Mouse (Mus musculus) heart, adult 8-10 months (tissue): Measurements from ENCODE around the gene Lexm. TPM values are rescaled to one million over a fixed set of nuclear protein-coding genes. Genes with fewer than 3 reads are reported as not detected.

Experiments used
- DNase-seq: peaks from one replicate; pipeline ENCODE4 v3.0.0; 2022; ENCODE audit warnings: low spot score
- total RNA-seq, 4 experiments: library from RNA; stranded (reverse); gene quantifications; 2 replicates each; pipeline ENCODE4 v1.2.4; 2022

Gene Lexm
- not detected for total RNA-seq

DNA sequence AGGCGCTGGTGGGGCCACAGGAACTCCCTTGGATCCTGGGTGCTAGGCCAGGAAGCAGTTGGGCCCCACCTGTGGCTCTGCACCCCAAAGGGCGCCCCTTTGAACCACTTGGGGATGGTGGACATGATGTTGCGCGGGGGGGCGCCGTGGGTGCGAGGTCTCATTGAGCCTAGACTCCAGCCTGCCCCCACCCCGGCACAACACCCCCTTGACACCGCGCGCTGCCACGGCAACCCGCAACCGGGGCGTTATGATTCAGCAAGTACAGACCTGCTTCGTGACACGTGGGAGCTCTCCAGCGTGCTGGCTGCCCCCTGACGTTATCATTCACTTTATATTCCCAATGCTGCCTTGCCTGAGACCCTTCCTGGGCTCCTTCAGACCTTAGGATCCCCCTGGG is at the start of gene Lexm:
Lexm (minus strand) TSS at position 186 of the 400 bp plus-strand sequence.
- no peak for DNase-seq

DNA sequence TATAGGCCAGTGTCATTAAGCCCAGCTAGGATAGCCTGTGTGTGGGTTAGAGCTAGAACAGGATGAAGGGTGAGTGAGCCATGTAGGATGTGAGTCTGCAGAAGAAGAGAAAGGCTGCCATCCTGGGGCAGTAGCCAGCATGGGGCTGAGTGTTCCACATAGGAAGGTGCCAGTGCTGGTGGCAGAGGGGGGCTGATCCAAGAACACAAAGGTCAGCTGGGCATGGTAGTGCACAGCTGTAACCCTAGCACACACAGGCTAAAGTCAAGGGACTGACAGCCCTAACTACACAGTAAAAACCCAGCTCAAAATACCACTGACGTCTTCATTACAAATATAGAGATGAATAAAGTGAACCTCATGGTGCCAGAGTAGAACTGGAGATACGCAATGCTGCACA is 49.5 kb upstream of the Lexm start:
- no peak for DNase-seq

DNA sequence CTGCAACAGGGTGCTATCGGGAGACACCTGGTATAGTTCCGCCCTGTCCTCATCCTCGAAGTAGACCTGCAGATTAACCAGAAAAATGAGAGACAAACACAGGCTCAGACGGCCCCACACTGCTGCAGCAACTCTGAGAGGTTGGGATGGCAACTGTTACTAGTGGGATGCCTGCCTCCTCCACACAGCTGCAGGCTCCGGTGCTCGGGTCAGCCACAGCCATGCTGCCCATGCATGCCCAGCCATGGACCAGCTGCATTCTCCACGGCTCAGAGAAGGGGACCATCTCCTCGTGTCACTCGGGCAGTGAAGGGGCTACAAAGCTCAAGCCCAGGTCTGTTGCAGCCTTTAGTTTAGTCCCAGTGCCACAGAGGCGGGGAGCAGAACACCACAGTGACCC is 48.6 kb upstream of the Lexm start:
- no peak for DNase-seq

DNA sequence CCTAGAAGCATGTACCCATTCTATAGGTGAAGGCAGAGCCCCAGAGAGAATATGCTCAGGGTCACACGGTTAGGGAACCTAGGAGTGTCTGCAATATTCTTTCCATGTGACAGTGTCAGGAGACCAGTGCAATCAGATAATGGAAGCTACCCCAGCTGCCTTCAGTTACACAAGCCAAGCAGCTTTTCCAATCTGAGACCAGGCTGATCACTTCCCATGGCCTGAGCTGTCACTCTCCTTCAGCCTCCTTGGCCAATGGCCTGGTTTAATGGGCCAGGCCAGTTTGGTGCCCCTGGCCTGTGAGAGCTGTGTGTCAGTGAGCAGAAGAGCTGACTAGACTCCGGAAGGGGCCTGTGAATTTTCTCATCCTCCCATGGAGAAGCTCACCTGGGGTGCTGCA is 48.2 kb upstream of the Lexm start:
- DNase-seq = no peak

DNA sequence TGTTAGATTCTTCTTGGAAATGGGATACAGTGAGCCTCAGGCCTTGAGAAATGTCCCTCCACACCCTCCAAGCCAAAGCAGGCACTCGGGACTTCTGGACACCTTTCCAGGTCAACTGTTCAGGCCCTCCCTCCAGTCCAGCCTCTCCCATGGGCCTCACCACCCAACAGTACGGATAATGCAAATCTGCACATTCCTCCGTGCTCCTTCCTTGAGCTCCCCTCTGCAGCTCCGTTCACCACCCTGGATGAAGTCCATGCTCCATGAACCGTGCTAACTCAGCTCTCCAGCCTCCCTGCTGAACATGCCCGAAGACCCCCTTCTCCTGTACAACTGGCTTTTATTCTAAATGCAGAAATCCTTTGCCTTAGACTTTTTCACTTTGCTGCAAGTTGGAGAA is 47.7 kb upstream of the Lexm start:
- no peak for DNase-seq

DNA sequence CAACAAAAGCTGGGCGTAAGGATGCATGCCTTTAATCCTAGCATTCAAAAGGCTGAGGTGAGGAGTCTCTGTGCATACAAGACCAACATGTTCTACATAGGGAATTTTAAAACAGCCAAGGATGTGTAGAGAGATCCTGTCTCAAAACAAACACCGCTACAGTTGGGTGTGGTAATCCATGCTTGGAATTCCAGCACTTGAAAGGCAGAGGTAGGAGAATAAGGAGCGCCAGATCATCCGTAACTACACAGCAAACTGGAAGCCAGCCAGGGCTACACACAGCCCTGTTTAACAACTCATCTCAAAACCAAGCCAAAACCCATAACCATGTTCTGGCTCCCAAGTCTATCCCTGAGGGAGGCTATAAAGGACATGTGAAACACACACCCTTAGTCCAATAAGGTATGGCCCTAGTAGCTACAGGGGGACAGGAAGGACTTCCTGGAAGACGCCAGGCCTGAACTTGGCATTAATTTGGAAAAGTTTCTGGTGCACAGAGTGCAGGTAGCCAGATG is 47.0 kb upstream of the Lexm start:
- DNase-seq = no peak

DNA sequence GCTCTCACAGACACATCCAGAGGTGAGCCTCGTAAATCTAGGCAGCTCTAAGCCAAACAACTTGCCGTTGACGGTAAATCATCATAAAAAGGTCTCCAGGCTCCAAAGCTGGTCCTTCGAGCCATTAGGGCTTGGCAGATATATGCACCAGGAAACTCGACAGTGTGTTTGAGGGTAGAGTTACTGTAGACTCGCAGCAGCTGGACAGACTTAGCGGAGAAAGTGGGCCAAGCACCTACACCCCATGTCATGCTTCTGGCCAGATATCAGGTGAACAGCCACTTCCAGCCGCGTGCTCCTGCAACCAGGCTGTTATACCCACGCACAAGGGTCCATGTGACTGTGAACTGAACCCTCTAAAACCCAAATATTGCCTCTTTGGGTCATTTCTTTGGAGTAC is 38.6 kb upstream of the Lexm start:
- DNase-seq = no peak

DNA sequence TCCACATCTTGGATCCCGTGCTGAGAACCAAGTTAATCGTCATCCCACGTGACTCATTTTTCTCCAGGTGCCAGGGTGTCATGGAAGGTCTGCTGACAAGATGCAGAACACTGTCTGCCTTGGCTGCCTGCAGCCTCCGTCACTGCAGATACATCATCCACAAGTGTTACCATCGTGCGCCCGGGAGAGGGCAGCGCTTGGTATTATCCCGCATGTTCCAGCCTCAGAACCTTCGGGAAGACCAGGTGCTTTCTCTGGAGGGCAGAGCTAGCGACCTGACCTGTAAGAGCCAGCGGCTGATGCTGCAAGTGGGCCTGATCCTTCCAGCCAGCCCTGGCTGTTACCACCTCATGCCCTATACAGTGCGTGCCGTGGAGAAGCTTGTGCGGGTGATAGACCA is 36.0 kb upstream of the Lexm start:
- DNase-seq = no peak

DNA sequence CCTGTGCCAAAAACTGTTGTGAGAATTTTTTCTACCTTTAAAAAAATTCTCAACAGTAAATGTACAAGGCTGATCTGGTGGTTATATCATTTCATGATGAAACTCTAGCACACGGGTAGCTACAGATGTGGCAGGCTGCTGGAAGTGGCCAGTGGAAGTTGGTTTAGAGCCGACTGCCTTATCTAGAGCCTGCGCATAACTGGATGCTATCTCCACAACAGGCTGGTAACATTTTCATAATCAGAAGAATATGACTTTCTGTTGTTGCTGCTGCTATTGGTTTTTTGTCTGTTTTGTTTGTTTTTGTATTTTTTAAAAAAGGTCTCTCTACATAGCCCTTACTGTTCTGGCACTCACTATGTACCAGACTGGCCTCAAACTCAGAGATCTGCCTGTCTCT is 35.5 kb upstream of the Lexm start:
- DNase-seq = no peak

DNA sequence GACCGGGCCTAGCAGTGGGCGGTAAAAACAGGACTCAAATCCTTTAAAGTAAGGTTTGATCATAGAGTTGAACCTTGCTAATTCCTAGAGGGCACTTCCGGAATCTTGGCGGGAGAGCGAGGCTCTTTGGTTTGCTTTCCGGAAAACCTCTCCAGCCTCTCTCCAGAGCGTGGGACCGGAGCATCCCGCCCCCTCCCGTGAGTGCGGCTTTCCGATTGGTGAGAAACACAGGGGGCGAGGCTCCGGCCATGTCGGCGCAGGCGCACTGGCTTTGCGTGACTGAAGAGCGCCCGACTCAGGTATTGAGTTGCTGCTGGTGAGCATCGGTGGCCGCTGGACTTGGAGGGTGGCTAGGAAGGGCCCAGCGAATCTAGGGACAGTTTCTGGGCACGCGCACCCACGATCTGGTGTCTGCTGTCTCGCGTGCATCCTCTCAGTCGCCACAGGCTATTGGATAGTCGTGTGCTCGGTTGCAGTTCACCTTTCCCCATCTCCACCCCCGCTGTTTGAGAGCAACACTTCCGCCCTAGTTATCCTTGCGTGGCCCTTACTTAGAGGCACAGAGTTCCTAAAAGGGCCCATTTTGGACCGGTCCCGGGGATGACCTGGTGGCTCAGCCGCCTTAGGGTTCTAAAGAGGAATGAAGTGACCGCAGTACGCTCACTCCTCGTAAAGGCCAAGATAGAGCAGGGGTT is 33.9 kb upstream of the Lexm start, which contains the start of gene Pars2:
Pars2 (plus strand) TSS at position 237 of the 695 bp plus-strand sequence.
- DNase-seq = peak; percentile 97

DNA sequence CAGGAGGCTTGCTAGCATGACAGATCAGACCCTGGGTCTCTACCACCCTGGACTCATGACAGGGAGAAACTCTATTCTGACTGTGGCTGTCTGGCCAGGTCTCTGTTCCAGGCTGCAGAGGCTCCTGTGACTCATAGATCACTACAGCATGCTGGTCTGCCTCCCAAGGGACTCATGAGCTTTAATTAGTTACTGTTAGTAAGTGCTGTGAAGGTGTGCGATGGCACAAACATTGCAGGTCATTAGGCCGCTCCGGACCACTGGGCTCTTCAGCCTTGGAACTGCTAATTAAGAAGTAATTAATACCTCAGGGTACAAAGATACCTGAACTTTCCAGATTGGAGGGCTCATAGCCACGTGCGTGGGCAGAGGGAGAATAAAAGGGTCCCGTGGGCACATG is 30.1 kb upstream of the Lexm start:
- DNase-seq = no peak

DNA sequence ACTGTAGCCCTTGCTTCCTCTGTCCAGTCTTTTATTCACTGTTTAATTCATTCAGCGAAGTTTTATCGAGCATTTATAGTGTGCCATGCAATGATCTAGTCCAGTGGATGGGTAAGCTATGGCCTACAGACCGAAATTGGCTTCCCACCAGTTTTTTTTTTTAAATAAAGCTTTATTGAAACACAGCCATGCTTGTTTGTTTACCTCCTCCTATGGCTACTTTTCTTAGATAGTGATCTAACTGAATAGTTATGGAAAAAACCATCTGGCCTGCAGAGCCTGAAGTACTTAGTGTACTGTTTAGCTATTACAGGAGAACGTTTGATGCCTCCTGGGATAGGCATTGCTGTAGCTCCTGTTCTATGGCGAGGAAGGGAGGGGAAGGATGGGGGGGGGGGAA is 28.8 kb upstream of the Lexm start:
- no peak for DNase-seq

DNA sequence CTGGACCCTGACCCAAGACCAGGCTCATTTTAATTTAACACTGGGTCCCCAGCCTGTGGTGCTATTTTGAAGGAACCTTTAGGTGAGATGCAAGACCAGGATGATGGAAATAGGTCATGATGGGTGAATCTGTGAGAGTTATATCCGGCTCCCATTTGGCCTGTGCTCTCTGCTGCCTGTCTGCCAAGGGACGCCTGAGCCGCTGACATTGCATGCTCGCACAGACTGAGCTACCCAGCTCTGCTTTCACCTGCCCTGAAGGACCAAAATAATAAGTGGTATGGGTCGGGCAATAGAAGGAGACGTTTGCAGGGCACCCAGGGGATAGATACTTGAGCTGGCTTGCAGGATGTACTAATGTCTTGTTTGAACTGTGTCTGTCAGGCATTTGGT is 27.2 kb upstream of the Lexm start:
- no peak for DNase-seq

DNA sequence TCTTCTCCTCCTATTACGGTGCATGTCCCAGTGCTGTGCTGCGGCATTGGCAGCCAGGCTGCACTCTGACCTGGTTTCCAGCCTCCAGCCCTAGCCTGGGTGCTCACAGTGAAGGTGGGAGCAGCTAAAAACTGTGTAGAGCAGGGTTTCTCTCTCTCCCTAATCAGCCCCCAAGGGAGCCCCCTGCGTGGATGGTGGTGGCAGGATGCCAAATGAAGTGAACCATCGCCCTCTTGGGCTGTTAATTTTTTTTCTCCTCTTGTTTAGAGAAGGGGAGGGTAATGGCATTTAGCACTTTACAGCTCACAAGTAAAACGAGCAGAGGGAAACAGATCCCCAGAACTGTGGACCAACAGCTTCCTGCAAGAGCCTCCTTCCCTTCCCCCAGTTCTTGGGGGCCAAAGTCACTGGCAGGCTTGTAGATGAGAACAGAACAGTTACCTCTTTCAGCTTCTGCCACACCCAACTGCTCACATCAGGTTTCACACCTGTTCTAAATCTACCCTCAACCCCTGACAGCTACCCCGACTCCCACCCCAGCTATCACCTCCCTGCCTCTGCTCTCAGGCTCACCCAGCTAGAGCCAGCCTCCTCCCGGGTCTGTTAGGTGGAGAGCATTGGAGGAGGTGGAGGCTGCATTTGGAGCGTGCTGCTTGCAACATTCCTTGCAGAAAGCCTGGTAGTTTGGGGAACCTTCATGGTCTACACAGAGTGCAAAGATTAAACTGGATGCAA is 26.6 kb upstream of the Lexm start:
- no peak for DNase-seq

DNA sequence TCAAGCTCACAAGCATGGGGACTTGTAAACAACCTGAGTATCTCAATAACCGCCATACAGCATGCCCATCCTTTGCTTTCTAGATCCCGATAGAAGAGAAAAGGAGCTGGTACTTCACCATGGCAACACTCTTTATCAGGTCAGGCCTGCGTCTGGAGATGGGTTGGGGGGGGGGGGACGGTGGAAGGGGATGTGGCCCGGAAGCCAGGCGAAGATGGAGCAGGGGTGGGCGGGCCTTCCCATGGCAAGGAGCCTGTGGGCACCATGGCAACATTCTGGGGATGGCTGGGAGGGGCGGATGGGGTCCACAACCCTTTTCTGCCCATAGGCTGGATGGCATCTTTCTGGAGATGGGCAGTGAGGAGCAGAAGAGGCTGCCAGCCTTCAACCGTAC is 17.0 kb upstream of the Lexm start:
- no peak for DNase-seq

DNA sequence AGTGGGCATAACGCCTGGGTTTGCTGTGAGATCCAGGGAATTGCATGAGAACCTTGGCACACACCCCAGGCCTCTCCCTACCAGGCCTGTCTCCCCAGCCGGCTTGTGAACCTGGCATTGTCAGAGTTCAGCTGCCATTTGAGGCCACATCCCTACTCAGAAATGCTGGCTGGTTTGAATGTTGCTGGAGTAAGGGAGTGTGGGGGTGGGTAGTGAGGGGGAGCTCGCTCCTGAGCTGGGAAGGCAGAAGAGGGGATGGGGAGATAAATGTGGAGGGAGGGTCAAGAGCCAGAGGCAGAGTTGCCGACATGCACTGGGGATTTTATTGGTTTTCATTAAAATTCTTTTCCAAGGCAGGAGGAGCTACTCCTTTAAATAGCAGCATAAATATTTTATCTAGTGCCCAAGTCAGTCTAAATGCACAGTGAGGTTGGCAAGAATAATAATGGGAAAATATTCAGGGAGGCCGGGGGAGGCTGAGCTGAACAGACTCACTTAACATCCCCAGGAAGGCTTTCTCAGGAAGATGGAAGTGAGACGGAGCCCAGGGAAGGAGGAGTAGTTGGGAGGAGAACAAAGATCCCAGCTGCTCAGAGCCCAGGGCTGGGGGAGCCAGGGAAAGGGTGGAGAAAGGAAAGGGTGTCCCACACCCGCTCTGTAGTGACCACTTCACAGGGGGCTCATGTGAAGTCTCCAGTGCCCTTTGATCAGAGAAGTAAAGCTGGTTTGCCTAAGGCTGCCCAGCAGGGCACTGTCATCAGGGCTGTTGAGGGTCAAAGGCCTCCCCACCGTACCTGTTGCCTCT is 16.4 kb upstream of the Lexm start:
- DNase-seq = no peak

DNA sequence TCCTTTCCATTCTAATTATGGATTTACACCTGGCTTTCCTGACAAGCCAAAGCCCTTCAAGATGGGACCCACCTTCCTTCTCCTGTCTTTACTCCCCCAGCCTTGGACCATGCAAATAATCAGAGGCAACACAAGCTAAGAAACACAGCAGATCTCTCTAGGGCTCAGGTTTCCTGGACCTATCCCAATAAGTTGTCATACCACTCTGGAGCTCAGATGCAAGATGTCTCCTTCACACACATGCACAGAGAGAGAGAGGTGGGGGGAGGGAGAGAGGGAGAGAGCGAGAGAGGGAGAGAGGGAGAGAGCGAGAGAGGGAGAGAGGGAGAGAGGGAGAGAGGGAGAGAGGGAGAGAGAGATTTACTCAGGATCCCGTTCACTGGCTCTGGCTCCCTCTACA is 15.3 kb upstream of the Lexm start:
- no peak for DNase-seq

DNA sequence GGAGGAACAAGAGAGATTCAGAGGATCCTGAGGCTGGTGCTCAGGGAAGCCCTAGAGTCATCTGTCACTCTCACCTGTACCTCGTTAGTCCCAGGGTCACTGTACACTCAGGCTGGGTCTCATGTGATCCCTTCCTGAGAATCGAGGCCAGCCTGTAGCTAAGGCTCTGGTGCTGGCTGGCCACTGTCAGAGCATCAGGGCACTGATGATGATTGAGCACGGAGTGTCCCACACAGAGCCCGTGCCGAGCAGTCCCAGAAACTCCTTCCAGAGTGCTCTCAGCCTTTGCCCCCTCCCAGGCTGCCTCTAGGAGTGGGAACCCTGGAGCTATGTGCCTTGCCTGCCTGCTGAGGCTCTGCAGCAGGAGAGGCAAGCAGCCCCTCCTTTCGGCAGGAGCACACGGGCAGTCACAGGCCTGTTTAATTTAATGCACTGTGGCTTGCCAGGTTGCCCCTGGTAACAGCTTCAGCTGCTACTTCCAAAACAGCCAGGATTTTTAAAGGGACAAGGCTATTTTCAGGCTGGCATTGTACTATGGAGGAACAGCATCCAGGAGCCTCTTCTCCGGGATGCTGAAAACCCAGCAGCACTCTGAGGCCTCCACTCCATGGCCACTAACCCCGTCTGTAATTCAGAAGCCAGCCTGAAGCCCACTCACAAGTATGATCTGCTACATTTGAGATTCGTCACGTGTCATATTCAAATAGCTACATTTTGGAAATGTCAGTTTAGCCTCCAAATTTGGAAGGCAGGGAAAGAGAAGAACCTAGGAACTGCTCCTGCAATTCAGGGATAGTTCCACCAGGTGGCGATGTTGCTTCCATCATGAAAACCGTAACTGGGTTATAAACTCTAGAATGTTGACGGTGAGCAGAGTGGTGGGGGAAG is 13.5 kb upstream of the Lexm start:
- peak; percentile 49 for DNase-seq

DNA sequence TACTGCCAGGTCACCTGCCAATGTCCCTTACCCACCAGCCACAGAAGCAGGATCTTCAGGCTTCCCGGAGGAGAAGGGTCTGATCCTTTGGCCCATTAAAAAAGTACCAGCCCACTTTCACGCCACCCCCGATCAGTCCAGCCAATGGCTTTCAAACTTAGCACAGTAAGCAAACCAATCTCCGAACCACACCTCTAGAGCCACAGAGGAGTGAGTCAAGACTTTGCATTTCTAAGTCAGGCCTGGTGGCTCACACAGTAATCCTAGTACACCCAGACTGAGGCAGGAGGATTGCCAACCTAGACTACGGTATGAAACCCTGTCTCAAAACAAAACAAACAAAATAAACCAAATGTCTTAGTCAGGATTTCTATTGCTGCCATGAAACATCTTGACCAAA is 12.3 kb upstream of the Lexm start:
- no peak for DNase-seq

DNA sequence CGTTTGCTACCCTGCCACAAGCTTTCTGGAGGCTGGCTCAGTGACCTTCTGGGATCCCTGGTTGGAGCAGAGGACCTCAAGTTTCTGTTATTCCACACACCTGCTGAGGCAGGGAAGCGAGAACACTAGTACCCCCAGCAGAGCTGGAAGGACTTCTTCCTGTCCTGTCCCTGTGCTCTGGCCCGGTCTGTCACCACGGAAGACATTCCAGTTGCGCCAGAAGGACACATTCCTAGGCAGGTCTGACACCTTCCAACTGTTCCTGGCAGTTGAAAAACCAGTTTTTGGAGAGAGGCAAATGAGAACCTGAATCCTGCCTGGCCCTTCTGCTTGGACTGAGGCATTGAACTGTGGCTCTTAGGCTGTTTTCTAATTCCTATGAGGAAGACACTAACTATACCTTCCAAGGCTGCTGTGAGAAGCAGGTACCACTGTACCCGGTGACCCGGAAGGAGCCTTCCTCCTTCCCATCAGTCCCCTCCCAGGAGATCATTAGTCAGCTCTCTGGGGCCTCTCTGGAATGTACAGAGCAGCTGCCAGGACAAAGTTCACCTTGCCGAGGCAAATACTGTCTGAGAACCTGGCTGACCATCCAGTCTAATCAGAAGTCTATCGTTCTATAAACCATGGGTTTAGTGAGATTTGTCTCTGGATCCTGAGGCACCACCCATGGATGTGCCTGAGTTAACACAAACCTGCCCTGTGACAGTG is 11.8 kb upstream of the Lexm start:
- no peak for DNase-seq

DNA sequence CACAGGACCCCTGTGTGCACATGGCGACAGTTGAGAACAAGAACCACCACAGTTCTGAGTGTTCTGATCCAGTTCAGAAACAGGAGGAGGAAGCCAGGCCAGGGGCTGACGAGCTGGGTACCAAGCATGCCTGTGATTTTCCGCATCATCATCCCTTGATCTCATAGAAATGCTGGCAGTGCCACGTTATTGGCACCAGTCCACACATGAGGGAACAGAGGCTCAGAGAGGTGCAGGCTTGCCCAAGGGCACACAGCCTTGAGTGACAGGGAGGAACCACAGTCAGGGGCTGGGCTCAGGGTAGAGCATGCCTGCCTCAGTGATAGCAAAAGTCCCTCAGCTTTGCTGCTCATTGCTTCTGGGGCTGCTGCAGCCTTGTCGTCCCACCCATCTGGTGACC is 10.8 kb upstream of the Lexm start:
- DNase-seq = no peak
